Mouse (Mus musculus) spleen, adult 2 months (tissue): Measurements from ENCODE around the gene Krt79. TPM values are rescaled to one million over a fixed set of nuclear protein-coding genes. Genes with fewer than 3 reads are reported as not detected.

Experiments
- DNase-seq, 2 experiments: peaks; one replicate each; pipeline versions ENCODE4 v3.0.0 to v3.0.0-alpha.2; 2012 to 2021; ENCODE audit warnings: low spot score in 2 of 2, low read depth in 1 of 2
- H3K27ac ChIP-seq: fragments of 200-500 bp; 2 replicates; pipeline ENCODE4 v1.5.1; 2012; ENCODE audit warnings: low read length, inconsistent platforms; ENCODE audit not compliant: insufficient read depth
- H3K27me3 ChIP-seq: fragments of 200-500 bp; 2 replicates; pipeline ENCODE4 v1.6.1; 2012; ENCODE audit warnings: mild to moderate bottlenecking, moderate library complexity, low read length, inconsistent platforms; ENCODE audit not compliant: control insufficient read depth, insufficient read depth
- H3K36me3 ChIP-seq: fragments of 200-500 bp; 2 replicates; pipeline ENCODE4 v1.6.1; 2012; ENCODE audit warnings: mild to moderate bottlenecking, low read length, inconsistent platforms; ENCODE audit not compliant: control insufficient read depth, insufficient read depth
- H3K4me1 ChIP-seq: fragments of 200-500 bp; 2 replicates; pipeline ENCODE4 v1.6.1; 2011; ENCODE audit warnings: inconsistent platforms; ENCODE audit not compliant: control insufficient read depth, insufficient read depth, insufficient read length
- H3K4me3 ChIP-seq: fragments of 200-500 bp; 2 replicates; pipeline ENCODE4 v1.5.1; 2011; ENCODE audit warnings: mild to moderate bottlenecking, inconsistent platforms; ENCODE audit not compliant: insufficient read depth, insufficient read length; ENCODE audit errors: extremely low read depth
- CTCF ChIP-seq: fragments of 200-500 bp; IDR thresholded peaks from 2 replicates; pipeline ENCODE4 v1.5.1; 2011; ENCODE audit warnings: mild to moderate bottlenecking, inconsistent platforms; ENCODE audit not compliant: insufficient read depth, insufficient read length, insufficient replicate concordance; ENCODE audit errors: extremely low read depth
- POLR2A ChIP-seq: fragments of 200-500 bp; IDR thresholded peaks from 2 replicates; pipeline ENCODE4 v1.6.1; 2011; ENCODE audit warnings: low read depth, low read length, inconsistent platforms
- WGBS: fragments of 180-500 bp; shearing (Covaris S2); methylation state at CpG from one replicate; pipeline ENCODE4 v1.1.7; 2018; 5-methylcytosine and 5-hydroxymethylcytosine counted together
- polyA plus RNA-seq: library from polyadenylated mRNA; depleted of rRNA; stranded (reverse); fragments of >200 nt; gene quantifications from 2 replicates; pipeline ENCODE4 v1.2.3, GENCODE M21; 2012; rRNA removed

The Krt79 gene
- polyA plus RNA-seq, 1 experiment, result not detected

- Histone ChIP-seq H3K27ac (no peak overlapping the region), H3K4me1 (no peaks in the 10 kb centered on the region), H3K36me3 (no peaks in the 10 kb centered on the region), H3K4me3 (no peak overlapping the region), H3K27me3 (no peaks in the 10 kb centered on the region)
- DNase-seq, result no peak
- WGBS, result 88% methylated on average over 5 of the region's 5 CpGs
- TF ChIP-seq CTCF (no peak), POLR2A (no peak)
Observed at GRCm38 (mm10) chr15:101904849-101905248, 35.3 kb downstream of the Krt79 start.

GRCm38 (mm10) chr15:101902171-101903149 lies 37.7 kb downstream of the Krt79 start:
- H3K4me1 ChIP-seq, result no peaks in the 10 kb centered on the region
- no peak overlapping the region for H3K27ac ChIP-seq
- H3K27me3 ChIP-seq, result no peaks in the 10 kb centered on the region
- 68% methylated on average over 12 of the region's 12 CpGs for WGBS
- TF ChIP-seq CTCF, result no peak
- TF ChIP-seq POLR2A, result no peak
- no peak overlapping the region for H3K4me3 ChIP-seq
- no peak for DNase-seq
- H3K36me3 ChIP-seq, result no peaks in the 10 kb centered on the region

GRCm38 (mm10) chr15:101895216-101895615 lies 44.9 kb downstream of the Krt79 start:
- Histone ChIP-seq H3K36me3 (no peaks in the 10 kb centered on the region), H3K4me3 (no peak overlapping the region), H3K27ac (no peak overlapping the region), H3K4me1 (no peaks in the 10 kb centered on the region), H3K27me3 (no peaks in the 10 kb centered on the region)
- DNase-seq, result no peak
- WGBS, result 89% methylated on average over 4 of the region's 4 CpGs
- TF ChIP-seq POLR2A, result no peak
- no peak for TF ChIP-seq CTCF

- Histone ChIP-seq H3K4me3 (no peak within 1 kb of the TSS), H3K27me3 (no peaks in the 10 kb centered on the region), H3K27ac (no peak within 1 kb of the TSS), H3K36me3 (no peaks in the 10 kb centered on the region), H3K4me1 (no peaks in the 10 kb centered on the region)
- 57% methylated on average over 4 of the region's 4 CpGs for WGBS
- no peak for TF ChIP-seq CTCF
- no peak for TF ChIP-seq POLR2A
- DNase-seq, result no peak
Observed at GRCm38 (mm10) chr15:101892820-101893219, 47.3 kb downstream of the Krt79 start, which contains the start of gene Krt76. TSS of gene Krt76 (minus strand) at chr15:101892920.

- WGBS, result 37% methylated on average over 11 of the region's 11 CpGs
- Histone ChIP-seq H3K27me3 (no peaks in the 10 kb centered on the region), H3K4me3 (no peak overlapping the region), H3K36me3 (no peaks in the 10 kb centered on the region), H3K4me1 (no peaks in the 10 kb centered on the region), H3K27ac (no peak overlapping the region)
- TF ChIP-seq POLR2A (no peak), CTCF (no peak)
- DNase-seq, result no peak
Observed at GRCm38 (mm10) chr15:101879776-101880175, 60.3 kb downstream of the Krt79 start.

Other genes with a start within 250 kb of the Krt79 start
- not detected in 2 replicates for gene Krt6a, start 246.0 kb downstream of the Krt79 start, polyA plus RNA-seq
- not detected in 2 replicates for gene Krt5, start 227.4 kb downstream of the Krt79 start, polyA plus RNA-seq
- not detected in 2 replicates for gene Krt71, start 197.2 kb downstream of the Krt79 start, polyA plus RNA-seq
- gene Krt72, start 153.9 kb downstream of the Krt79 start, polyA plus RNA-seq, result not detected in 2 replicates
- gene Krt73, start 138.0 kb downstream of the Krt79 start, polyA plus RNA-seq, result not detected in 2 replicates
- gene Krt2, start 122.2 kb downstream of the Krt79 start, polyA plus RNA-seq, result not detected in 2 replicates
- gene Krt1, start 89.5 kb downstream of the Krt79 start, polyA plus RNA-seq, result 0.05 and 0.22 TPM in 2 replicates
- not detected in 2 replicates for gene Krt77, start 70.6 kb downstream of the Krt79 start, polyA plus RNA-seq
- 0.07 TPM in 1 of 2 replicates, not detected in the other for gene Krt76, start 47.4 kb downstream of the Krt79 start, polyA plus RNA-seq
- gene Krt4, start 15.6 kb downstream of the Krt79 start, polyA plus RNA-seq, result 0.05 TPM in 1 of 2 replicates, not detected in the other
- gene Krt78, start 14.0 kb upstream of the Krt79 start, polyA plus RNA-seq, result not detected in 2 replicates
- 2.2 and 3.0 TPM in 2 replicates for gene Krt8, start 64.2 kb upstream of the Krt79 start, polyA plus RNA-seq
- gene Krt18, start 87.9 kb upstream of the Krt79 start, polyA plus RNA-seq, result 2.1 and 2.2 TPM in 2 replicates
- gene Eif4b, start 133.4 kb upstream of the Krt79 start, polyA plus RNA-seq, result 59.7 and 65.8 TPM in 2 replicates
- 44.5 and 46.3 TPM in 2 replicates for gene Tns2, start 160.1 kb upstream of the Krt79 start, polyA plus RNA-seq
- 26.0 and 28.8 TPM in 2 replicates for gene Spryd3, start 195.9 kb upstream of the Krt79 start, polyA plus RNA-seq
- 10.9 and 21.0 TPM in 2 replicates for gene Igfbp6, start 204.0 kb upstream of the Krt79 start, polyA plus RNA-seq
- 3.2 and 5.4 TPM in 2 replicates for gene Soat2, start 210.2 kb upstream of the Krt79 start, polyA plus RNA-seq